Mouse (Mus musculus) retina, postnatal 7 days (tissue): Measurements from ENCODE around the gene Txnl4b.

ENCODE experiments used
- DNase-seq: peaks from one replicate; pipeline ENCODE4 v3.0.0-alpha.2; 2012; ENCODE audit warnings: low read depth, low spot score

Txnl4b gene

DNA sequence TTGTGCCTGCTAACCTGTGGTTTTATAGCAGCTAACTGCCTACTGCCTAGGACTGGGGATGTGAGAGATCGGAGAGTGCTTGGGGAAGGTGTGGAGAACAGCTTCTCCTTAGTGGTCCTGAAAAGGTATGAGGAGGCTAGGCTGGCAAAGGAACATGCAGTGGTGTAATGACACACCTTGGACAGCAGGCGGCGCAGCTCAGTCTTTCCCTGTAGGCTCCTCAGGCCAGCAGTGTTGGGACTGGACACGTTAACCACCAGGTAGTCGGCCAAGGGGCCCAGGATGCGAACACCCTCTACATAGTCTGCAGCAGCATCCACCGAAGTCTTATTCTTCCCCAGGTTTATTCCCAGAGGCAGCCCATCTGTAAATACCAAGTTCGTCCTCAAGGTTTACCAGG, 30.2 kb downstream of the Txnl4b start:
- DNase-seq, result peak; percentile 25

DNA sequence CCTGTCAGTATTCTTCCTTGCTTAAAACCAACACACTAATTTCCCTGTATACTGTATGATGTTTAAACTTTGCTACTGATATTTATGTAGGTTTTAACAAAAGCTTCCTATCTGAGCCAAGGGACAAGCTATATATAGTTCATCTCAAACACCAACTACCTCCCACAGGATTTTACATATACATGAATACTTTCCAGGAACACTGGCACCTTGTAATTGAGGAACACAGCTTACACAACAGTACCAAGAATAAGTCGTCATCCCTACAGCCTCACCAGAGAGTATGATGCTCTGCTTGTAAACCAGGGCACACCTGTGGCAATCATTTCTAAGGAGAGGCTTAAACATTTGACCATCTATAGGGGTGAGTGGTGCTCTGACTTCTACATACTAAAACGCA, 41.0 kb downstream of the Txnl4b start:
- no peak for DNase-seq

DNA sequence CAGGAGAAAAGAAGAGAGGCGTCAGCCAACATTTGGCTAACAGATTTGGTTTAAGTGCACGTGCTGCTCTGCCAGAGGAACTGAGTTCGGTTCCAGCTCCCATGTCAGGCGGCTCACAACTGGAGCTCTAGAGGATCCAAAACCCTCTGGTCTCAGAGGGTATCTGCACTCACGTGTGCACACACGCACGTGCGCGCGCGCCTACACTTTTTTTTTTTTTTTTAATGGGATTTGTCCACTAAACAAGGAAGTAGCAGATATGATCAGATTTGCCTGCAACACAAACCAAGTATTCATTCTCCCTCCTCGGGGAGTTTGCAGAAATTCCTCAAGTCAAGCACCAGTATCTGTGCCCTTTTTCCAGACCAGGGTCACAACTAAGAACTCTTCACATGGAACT, 42.0 kb downstream of the Txnl4b start:
- no peak for DNase-seq

- peak; percentile 92 for DNase-seq
Measured at GRCm38 (mm10) chr8:109608271-109609152, 42.8 kb downstream of the Txnl4b start, which contains the start of gene Dhodh. TSS of gene Dhodh (minus strand) at chr8:109608673.

- no peak for DNase-seq
Measured at GRCm38 (mm10) chr8:109609153-109609502, 43.4 kb downstream of the Txnl4b start.

- DNase-seq, result no peak
Measured at GRCm38 (mm10) chr8:109614243-109615210, 48.8 kb downstream of the Txnl4b start, which contains the start of gene Pkd1l3. TSS of gene Pkd1l3 (plus strand) at chr8:109614517.

DNA sequence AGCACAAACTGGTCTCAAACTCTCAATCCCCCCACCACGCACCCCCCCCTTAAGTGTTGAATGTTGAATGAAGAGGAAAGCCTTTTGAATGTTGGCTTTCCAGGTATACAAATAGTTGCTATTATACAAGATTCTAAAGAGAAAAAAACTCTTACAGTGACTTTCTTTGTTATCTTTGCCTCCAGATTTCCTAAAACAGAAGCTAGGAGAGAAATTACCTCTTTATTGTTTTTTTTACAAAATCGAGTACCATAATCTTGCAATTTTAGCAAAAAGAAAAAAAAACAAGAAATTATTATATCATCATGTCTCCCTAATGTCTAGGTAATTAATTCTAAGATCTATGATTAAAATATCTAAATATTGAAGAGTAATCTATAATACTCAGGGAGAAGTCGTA, 49.9 kb downstream of the Txnl4b start:
- no peak for DNase-seq
